Mouse (Mus musculus) lung, adult 2 months (tissue): ENCODE data around the gene Pgghg.

Source experiments
- CTCF ChIP-seq: fragments of 200-500 bp; IDR thresholded peaks from 2 replicates; pipeline ENCODE4 v1.5.1; 2011; ENCODE audit warnings: mild to moderate bottlenecking, low read length, control low read depth; ENCODE audit not compliant: insufficient read depth
- POLR2A ChIP-seq: fragments of 200-500 bp; IDR thresholded peaks from 2 replicates; pipeline ENCODE4 v1.6.1; 2011; ENCODE audit warnings: low read depth, mild to moderate bottlenecking, control low read depth, low read length, borderline replicate concordance; ENCODE audit errors: extremely low read depth

DNA sequence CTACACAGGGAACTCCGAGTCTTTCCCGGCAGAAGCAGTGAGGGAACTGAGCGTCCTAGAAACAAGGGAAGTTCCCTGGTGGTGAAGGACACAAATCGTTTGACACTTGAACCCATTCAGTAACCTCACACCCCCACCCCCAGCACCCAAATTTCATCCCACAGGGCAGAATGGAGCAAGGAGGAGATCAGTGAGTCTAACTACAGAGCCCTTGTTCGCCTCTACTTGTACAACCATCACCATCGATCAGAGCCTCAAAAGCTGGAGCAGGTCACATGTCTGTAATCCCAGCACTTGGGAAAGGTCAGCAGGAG, 15.3 kb downstream of the Pgghg start:
- TF ChIP-seq POLR2A (peak; percentile 39; the same call in 1 of the 2 replicates), CTCF (no peak)
